Mouse (Mus musculus) heart, adult 9 months (tissue): ENCODE measurements at regions not wholly inside any gene's neighbourhood (a gene's known extent, or its start where the extent isn't known, plus 50 kb on each side); places are given as distances from the start of the nearest gene placed in this dataset.

Source experiments
- DNase-seq, 2 experiments: peaks; one replicate each; pipeline ENCODE4 v3.0.0; 2022; ENCODE audit warnings: low spot score in 2 of 2

DNA sequence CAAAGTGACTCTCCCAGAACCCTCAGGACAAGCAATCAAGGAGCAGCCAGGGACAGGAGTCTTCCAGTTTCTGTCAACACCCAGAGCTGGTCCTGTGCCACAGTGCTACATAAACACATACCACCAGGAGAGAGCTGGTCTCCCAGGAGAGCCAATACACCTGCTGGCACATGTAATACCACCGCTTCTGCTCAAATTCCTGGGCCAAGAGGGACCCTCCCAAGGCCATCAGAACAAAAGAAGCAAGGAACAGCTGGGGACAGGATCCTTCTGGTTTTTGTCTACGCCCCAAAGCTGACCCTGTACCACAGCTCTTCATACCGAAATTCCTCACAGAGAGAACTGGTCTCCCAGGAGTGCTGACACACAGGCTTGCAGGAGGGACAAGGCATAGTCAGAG, 695.4 kb upstream of the Tbl1xr1 start:
- no peak for DNase-seq

DNA sequence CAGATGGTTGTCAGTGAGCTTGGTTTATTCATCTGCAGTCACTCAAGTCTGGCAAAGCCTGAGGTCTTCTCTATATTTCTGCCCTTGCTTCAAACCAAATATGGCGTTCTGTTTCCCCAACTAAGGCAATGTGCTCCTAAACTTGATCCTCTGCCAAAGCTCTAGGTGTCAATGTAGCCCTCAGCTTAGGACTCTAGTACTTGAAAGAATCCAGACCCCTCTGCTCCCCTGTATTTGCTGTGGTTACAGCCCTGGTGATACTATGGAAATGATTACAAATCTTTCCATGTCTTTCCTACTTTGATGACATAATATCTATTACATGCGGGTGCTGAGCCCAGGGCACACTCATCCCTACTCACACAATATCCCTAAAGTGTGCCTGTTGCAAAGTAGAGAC, 672.9 kb upstream of the Tbl1xr1 start:
- DNase-seq: no peak

DNA sequence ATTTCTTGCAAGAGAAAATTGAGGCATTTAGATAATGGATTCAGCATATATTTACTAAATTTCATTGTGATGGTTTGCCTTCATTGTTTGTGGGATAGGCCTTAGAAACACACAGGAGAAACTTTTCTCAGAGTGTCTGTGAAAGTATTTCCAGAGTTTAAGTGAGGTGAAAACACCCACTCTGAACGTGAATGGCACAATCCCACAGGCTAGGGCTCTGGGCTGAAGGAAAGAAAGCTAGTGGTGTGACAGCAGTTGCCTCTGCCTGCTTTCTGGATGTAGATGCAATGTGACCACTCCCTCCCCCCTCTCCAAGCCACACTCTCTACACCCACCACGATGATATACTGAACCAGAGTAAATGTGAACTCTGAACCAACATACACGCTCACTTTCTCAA, 672.4 kb upstream of the Tbl1xr1 start:
- DNase-seq: no peak

DNA sequence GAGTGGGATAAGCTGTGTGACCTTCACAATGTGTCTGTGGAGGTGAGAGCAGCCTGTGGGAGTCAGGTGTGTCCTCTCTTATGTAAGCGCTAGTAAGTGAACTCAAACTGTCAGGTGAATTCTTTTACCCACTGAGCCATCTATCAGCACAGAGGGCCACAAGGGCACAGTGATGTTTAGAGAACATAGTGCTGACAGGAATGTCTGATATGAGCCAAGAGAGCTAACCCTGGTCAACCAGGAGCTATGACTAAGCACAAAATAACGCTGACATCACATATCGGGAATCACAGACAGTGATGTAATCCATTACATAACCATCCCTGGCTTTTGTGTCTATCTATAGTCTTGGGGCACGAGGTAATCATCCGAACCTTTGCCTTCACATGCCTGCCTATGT, 669.4 kb upstream of the Tbl1xr1 start:
- peak; percentile 79 to 83 for DNase-seq

DNA sequence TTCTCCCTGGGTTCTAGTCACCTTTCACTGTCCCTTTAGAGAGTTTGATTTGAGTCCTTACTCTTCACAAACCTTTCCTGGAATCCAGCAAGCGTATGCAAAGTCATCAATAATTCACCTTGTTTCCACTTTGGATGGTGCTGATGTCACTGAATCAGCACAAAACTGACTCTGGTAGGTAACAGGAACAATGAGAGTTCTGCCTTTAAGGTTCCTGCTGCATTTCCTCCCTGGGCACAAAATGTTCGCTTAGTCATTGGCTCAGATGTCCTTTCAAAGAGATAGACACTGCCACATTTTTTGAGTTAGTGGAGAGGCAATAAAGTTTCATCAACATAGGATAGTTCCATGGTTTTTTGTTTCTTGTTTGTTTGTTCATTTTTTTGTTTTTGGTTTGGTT, 664.4 kb upstream of the Tbl1xr1 start:
- no peak for DNase-seq

DNA sequence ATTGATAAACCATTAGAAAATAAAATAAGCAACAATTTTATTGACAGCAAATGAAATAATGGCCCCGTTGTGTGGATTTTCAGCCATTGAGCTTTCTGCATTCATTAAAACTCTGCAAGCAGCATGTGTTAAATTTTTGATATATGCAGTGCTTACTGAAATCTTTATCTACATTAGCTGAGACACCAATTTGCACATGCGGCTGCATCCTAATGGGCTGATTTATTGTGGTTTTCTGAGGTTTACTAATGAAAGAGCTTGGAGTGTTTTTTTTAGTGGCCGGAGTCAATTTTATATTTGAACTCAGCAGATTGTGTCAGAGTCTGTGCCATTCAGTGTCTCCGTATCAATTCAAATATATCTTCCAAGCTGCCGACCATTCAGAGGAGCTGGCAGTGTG, 653.3 kb upstream of the Tbl1xr1 start:
- no peak for DNase-seq

DNA sequence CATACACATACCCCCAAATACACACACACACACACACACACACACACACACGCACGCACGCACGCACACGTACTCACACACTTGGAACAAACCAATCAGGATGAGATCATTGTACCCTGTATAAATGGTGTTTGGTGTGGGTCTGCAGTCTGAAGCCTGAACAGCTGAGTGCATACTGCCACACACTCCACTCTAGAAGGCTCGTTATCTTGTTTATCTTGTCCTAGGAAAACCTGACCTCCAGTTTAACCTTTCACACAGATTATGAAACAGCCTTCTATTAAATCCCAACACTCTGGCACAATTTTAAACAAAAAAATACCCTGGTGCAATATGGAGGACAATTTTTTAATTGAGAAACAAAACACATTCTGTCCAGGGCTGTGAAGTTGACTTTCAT, 649.9 kb upstream of the Tbl1xr1 start:
- DNase-seq: no peak

DNA sequence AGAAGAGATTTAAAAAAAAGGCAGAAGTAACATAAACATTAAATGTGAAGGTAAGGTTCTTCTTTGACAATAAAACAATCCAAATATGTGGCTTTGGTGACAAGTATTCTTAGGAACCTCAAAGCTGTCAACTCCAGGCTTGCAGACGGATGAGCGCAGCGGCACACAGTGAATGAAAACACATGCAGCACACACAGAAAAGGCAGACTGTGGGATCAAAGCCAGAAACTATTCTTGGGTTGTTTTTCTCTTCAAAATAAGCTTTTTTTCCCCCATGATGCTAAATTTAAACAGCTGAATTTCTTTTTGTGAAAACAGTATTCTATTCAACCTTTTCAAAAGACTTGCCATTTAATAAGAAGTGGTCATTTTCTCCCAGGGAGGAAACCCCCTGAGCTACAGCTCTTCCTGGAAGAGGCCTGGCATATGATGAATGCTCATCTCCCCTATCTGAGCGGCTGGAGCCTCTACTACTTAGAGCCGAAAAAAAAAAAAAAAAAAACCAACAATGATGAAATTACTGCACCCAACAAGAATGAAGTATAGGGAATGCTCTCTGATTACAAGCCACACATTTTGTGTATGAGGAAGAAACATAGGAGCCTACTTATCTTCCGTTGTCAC, 648.9 kb upstream of the Tbl1xr1 start:
- peak in 1 of 2 experiments; percentile 27 for DNase-seq

DNA sequence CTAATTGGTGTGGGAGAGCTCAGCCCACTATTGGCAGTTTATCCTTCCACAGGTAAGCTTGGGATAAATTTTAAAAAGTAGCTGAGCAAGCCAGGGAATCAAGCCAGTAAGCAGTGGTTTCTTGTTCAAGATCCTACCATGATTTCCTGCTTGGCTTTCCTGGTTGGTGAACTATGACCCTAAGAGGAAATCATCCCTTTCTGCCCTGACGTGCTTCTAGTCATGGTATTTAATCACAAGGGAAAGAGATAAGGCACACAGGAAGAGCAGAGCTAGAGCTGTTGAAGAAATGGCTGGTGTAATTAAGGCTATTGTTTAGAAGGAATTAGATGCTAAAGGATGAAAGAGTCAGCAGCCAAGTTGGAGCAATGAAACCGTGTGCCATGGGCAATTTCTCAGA, 648.3 kb upstream of the Tbl1xr1 start:
- no peak for DNase-seq

DNA sequence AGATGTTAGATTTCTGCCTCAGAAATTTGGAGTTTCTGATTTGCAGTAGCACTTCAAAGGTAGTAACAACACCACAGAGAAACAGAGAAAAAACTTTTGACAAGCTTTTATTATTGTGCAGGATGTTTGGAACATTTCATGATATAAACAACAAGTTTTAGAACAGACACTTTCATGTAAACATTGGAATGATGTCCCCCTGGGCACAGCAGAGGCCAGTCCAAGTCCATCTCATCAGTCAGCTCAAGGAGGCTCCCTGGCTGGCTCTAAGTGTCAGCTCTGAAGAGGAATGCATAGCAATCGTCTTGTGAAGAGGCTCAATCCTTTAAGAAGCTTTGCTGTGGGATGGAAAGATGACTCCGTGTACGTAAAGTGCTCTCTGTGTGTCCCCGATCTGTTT, 612.2 kb upstream of the Tbl1xr1 start:
- DNase-seq: no peak

DNA sequence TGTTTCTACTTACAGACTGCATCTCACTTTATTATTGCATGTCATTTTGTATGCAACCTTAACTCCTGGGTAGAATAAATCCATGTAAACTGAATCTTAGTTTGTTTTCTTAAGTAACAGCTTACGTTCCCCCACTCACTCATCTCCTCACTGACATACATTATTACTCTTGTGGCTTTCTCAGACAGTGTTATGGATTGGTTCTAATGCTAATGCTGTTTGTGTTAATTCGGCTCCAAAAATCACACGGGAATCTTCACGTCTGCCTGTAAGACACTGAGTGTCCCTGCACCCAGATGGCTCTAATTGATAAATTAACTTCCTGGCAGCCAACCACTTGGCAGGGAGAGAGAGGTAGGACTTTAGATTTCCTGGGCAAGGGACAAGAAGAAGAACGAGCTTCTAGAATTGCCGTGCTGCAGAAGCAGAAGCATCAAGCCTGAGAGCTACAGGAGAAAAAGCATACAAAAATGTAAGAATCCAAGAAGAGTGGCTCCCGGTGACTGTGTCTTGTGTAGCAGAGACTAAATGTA, 610.3 kb upstream of the Tbl1xr1 start:
- DNase-seq: no peak

DNA sequence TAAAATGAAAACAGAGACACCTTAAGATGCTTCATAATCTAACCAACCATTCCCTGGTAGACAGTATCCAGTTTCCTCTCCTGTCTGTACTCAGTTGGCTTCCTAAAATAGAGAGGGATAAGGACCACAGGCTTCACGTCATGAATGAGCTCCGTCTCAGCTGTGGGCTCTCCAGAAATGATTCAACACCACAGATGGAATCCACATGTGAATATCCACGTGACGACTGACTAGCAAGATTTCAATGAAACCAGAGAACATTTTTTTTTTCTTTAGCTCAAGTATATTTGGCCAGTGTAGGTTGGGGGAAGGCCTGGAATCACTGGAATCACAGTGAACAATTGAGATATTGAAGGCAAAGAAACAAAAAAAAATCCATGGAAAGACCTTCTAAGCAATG, 599.1 kb upstream of the Tbl1xr1 start:
- peak; percentile 47 to 54 for DNase-seq

DNA sequence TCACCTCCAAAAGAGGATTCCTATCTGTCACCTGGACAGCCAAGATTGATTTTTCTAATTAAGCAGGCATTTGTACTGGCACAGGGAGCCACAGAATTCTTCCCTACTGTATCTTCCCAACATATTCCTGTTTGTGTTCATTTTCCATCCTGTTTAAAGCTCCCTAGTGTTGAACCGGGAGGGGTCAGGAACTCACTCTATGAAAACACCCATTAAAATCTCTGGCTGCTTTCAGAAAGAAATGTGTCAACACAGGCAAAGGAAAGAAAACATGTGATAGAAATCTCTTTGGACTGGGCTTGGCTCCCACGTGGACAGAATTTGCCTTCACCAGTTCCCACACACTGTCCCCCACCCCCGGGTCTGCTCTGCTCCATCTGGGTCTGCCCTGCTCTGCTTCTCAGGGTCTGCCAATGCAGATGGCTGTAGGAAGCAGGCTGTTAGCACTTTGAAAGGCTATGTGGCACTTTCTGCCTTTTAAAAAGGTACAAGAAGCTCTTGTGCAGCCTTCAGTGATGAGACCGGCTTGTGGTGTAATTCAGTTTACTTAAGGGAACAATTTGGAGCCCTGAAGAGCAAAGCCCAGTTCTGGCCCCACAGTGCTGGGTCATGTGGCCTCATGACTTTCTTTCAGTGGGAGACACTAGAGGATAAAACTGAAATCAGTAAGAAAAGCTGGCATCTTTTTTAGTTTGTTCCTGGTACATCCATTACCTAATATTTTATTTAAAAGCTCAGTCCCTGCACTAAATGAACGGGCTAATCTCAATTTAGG, 597.2 kb upstream of the Tbl1xr1 start:
- DNase-seq: peak; percentile 53 to 62

DNA sequence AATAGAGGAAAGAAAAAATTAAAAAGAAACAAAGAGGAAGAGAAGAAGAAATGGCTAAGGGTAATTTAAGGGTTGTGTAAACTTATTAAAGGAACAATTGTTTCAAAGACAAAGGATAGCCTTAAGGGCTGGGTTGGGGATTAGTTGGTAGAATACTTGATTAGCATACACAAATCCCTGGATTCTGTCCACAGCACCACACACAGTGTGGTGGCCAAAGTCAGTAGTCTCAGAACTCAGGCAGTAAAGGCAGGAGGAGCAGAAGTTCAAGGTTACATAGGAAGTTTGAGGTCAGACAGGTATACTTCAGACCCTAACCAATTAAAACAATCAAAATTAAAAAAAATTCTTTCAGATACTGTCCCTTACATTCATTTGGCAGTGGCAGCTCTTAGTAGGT, 596.6 kb upstream of the Tbl1xr1 start:
- DNase-seq: no peak

DNA sequence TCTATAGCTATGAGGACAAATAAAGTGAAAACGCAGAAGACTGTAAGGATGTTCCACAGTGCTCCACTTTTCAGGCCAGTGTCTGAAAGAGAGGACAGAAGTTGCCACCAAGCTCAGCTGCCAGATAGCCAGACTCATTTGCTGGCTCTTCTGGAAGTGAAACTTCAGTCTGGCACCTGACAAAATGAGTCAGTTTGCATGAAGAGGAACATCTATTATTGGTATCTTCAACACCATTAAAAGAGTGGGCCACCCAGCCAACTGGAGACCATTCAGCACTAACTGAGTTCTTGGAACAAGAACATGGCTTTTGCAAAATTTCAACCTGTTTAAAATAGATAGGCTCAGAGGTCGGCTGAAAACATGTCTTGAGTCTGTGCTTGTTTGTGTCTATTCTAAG, 592.4 kb upstream of the Tbl1xr1 start:
- no peak for DNase-seq

DNA sequence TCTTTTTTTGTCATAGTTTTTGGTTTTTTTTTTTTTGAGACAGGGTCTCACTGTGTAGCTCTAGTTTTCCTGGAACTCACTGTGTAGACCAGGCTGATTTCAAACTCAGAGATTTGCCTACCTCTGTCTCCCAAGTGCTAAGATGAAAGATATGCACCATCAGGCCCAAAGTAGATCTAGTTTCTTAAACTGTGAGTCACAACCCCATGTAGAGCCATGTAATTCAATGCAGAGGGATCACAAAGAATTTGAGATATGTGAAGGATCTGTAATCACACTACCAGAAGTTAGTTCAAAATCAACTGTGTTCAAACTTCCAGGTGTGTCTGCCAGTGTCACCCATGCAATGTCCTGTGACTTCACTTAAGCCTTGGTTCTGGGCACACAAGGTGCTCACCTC, 591.0 kb upstream of the Tbl1xr1 start:
- no peak for DNase-seq

DNA sequence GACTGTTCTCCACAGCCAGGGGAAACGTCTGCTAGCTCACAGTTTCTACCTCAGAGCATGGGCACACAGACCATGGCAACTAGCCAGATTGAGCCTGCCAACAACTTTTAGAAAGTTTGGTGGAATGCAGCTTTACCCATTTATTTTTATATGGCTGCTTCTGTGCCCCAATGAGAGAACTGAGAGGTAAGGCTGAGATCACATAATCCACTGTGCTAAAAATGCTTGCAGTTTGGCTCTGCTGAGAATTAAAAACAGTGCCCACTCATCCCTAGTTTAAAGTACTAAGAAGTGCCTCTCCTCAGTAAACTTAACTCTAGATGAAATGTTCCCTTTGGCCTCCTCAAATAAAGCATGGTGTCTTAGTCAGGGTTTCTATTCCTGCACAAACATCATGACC, 586.9 kb upstream of the Tbl1xr1 start:
- no peak for DNase-seq

DNA sequence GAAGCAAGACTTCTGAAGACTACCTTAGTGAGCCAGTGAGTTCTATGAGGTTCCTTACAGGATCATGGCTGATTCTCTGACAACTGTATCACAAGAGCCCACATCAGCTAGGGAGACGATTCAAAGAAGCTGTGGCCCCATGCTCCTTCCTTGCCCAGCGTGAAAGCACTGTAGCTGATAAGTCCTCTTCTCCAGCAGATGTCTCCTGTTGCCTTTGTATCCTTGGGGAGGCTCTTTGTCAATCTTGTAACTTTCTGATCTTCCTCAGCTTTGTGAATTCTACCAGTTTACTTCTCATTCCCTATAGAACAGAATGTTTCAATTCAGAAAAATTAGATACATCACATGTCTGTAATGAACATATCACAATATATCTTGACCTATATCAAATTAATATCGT, 584.0 kb upstream of the Tbl1xr1 start:
- no peak for DNase-seq

DNA sequence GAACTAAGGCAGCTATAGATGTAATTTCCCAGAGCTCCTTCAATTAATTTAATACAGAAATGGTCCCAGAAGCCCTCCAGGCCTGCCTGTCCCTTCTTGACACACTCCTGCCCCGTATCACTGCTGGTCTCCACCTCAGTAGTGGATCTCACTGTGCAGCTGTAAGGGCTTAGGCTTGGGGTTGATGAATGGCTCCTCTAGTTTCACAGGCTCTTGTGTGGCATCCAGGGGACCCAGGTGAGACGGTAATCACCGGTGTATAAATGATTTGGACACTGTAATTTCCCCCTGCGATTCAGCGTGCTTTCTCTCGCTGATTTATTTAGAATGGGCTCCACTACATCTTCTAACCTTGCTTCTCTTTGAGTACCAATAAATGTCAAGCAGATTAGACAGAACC, 583.1 kb upstream of the Tbl1xr1 start:
- DNase-seq: no peak

DNA sequence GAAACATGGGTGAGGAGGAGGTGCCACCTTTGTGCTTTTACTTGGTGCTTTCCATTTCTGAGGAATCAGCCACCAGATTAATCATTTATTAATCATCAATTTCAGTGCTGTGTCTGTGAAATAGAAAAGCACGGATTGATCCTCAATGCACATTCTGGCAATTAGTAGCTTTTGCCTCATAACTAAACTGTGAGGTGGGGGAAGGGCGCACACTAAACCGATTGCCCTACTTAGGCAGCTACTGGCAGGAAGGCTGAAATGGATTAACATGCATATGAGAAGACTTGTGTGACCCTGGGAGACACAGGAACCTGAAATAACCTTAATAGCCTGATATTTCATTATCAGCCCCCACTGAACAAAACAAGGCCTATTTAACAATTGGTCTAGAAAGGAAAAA, 581.5 kb upstream of the Tbl1xr1 start:
- no peak for DNase-seq

DNA sequence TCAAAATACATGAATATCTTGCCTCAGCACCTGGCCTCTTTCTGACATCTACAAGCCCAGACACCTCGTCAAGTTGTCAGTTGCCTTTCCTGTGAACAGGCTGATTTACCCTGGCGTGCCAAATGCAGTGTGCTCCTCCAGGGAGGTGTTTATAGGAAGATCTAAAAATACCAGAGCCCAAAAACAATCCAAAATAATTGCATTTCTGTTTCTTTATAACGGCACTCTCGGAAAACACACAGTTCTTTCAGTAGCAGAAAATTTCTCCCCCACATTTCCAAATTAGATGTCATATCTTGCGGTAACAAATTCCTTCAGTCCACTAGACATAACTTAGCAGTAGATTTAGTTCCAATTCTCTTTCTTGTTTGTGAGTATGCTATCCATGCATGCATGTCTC, 580.8 kb upstream of the Tbl1xr1 start:
- no peak for DNase-seq

DNA sequence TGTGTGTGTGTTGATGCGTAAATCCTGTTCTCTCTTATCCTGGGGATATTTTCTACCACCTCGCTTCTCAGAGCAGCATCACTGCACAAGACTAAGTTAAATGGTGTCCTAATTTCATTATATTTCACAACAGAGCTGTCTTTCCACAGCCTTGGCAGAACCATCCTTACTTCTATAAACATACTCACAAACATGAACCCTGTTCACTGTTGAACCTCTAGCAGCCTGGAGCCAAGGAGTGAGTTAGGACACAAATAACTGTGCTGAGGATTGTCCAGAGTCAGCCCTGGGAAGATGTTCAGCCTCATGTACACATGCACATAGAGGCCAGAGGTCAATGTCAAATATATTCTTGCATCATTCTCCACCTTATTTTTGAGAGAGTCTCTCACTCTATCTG, 580.3 kb upstream of the Tbl1xr1 start:
- DNase-seq: no peak

DNA sequence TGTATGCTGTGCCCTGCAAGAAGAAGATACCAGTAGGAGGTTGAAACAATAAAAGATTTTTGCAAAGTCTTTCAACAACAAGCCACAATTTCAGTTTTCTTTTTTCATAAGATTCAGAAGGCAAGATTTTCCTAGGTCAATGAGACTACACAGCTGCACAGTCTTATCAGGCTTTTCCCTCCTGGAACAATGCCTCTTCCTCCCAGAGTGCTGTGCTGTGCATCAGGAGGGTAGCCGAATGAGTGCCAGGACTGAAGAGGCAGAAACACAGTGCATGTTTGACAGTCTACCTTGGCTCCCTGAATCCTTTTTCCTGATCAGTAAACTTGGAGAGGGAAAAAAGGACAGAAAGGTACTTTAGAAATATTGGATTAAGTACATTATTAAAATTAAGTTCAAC, 579.4 kb upstream of the Tbl1xr1 start:
- peak; percentile 44 to 67 for DNase-seq

DNA sequence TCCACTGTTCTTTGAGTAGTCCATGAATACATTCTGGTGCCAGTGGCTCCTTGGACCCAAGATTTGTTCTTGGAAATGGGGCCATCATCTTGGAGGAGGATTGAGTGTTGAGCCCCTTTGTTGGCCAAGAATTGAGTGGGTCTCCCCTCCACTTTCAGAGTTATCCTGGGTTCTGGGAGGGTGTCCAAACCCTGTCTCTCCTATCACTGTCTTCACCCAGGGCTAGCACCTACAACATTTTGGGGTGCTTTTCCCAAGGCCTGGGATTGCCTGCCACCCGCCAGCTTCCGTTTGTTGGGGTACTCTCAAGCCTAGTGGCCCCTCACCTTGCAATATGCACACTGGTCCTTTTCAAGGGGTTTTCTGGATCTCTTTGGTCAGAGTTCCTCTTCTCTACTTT, 568.8 kb upstream of the Tbl1xr1 start:
- no peak for DNase-seq
